Mouse (Mus musculus) embryonic facial prominence, embryonic 10.5 days (tissue): ENCODE measurements around the gene Ktn1. TPM values are rescaled to one million over a fixed set of nuclear protein-coding genes. Genes with fewer than 3 reads are reported as not detected.

Experiments
- DNase-seq: peaks from one replicate; pipeline ENCODE4 v3.0.0-alpha.2; 2017; ENCODE audit warnings: low spot score
- H3K27ac ChIP-seq: fragments of 300-500 bp; sonication (generic); replicated peaks from 2 replicates; pipeline ENCODE4 v1.5.1; 2016; ENCODE audit warnings: mild to moderate bottlenecking
- H3K27me3 ChIP-seq: fragments of 300-500 bp; sonication (generic); replicated peaks from 2 replicates; pipeline ENCODE4 v1.6.1; 2016; ENCODE audit warnings: low read depth, mild to moderate bottlenecking; ENCODE audit not compliant: poor library complexity, severe bottlenecking
- H3K36me3 ChIP-seq: fragments of 300-500 bp; sonication (generic); replicated peaks from 2 replicates; pipeline ENCODE4 v1.6.1; 2016; ENCODE audit warnings: mild to moderate bottlenecking, moderate library complexity
- H3K4me1 ChIP-seq: fragments of 300-500 bp; sonication (generic); 2 replicates; pipeline ENCODE4 v1.6.1; 2016
- H3K4me3 ChIP-seq: fragments of 300-500 bp; sonication (generic); 2 replicates; pipeline ENCODE4 v1.5.1; 2016; ENCODE audit warnings: mild to moderate bottlenecking, moderate library complexity
- H3K9me3 ChIP-seq: fragments of 300-500 bp; sonication (generic); 2 replicates; pipeline ENCODE4 v1.6.1; 2016; ENCODE audit warnings: mild to moderate bottlenecking
- WGBS: fragments of 180-500 bp; shearing (Covaris S2); methylation state at CpG from one replicate; pipeline ENCODE4 v1.1.7; 2016; 5-methylcytosine and 5-hydroxymethylcytosine counted together
- polyA plus RNA-seq: library from polyadenylated mRNA; unstranded; fragments of >200 nt; fragmentation: Nextera tagmentation; extraction: Ambion mirVana; gene quantifications from 2 replicates; pipeline ENCODE4 v1.2.1, GENCODE M21; 2016

The Ktn1 gene
- polyA plus RNA-seq, result 59.5 and 61.2 TPM in 2 replicates

- DNase-seq, result no peak
- H3K36me3 ChIP-seq, result peaks cover 4% of the 10 kb centered on the region
- peak within 1 kb of the TSS; percentile 98 for H3K27ac ChIP-seq
- H3K27me3 ChIP-seq, result peaks cover 7% of the 10 kb centered on the region; the same call in 1 of the 2 replicates
- peaks cover 30% of the 10 kb centered on the region for H3K4me1 ChIP-seq
- peak within 1 kb of the TSS; percentile 86 for H3K4me3 ChIP-seq
- H3K9me3 ChIP-seq, result no peaks in the 10 kb centered on the region
- 54% methylated on average over 5 of the region's 5 CpGs for WGBS
Observed at GRCm38 (mm10) chr14:47648218-47648617, at the start of gene Ktn1. Gene Ktn1 (plus strand): TSS chr14:47648448.

GRCm38 (mm10) chr14:47613254-47613653, 35.0 kb upstream of the Ktn1 start:
- no peaks in the 10 kb centered on the region for H3K9me3 ChIP-seq
- DNase-seq, result no peak
- no peaks in the 10 kb centered on the region for H3K27me3 ChIP-seq
- no peak overlapping the region for H3K4me3 ChIP-seq
- WGBS, result 81% methylated on average over 7 of the region's 7 CpGs
- no peaks in the 10 kb centered on the region for H3K36me3 ChIP-seq
- H3K27ac ChIP-seq, result no peak overlapping the region
- no peaks in the 10 kb centered on the region for H3K4me1 ChIP-seq

- WGBS, result 90% methylated on average over 5 of the region's 5 CpGs
- H3K9me3 ChIP-seq, result no peaks in the 10 kb centered on the region
- no peaks in the 10 kb centered on the region for H3K27me3 ChIP-seq
- no peak overlapping the region for H3K27ac ChIP-seq
- H3K4me3 ChIP-seq, result no peak overlapping the region
- no peak for DNase-seq
- H3K36me3 ChIP-seq, result no peaks in the 10 kb centered on the region
- no peaks in the 10 kb centered on the region for H3K4me1 ChIP-seq
Observed at GRCm38 (mm10) chr14:47618891-47619290, 29.4 kb upstream of the Ktn1 start.

GRCm38 (mm10) chr14:47621901-47622300, 26.3 kb upstream of the Ktn1 start:
- no peak overlapping the region for H3K27ac ChIP-seq
- H3K4me1 ChIP-seq, result no peaks in the 10 kb centered on the region
- DNase-seq, result no peak
- no peaks in the 10 kb centered on the region for H3K9me3 ChIP-seq
- H3K36me3 ChIP-seq, result no peaks in the 10 kb centered on the region
- WGBS, result 86% methylated on average over 5 of the region's 5 CpGs
- H3K27me3 ChIP-seq, result no peaks in the 10 kb centered on the region
- H3K4me3 ChIP-seq, result no peak overlapping the region

GRCm38 (mm10) chr14:47624837-47625236, 23.4 kb upstream of the Ktn1 start:
- no peak for DNase-seq
- H3K27ac ChIP-seq, result no peak overlapping the region
- H3K9me3 ChIP-seq, result no peaks in the 10 kb centered on the region
- H3K27me3 ChIP-seq, result no peaks in the 10 kb centered on the region
- H3K36me3 ChIP-seq, result no peaks in the 10 kb centered on the region
- WGBS, result 78% methylated on average over 3 of the region's 3 CpGs
- no peak overlapping the region for H3K4me3 ChIP-seq
- no peaks in the 10 kb centered on the region for H3K4me1 ChIP-seq

GRCm38 (mm10) chr14:47626143-47626542, 22.1 kb upstream of the Ktn1 start:
- WGBS, result 85% methylated on average over 4 of the region's 4 CpGs
- no peaks in the 10 kb centered on the region for H3K4me1 ChIP-seq

GRCm38 (mm10) chr14:47626812-47627211, 21.4 kb upstream of the Ktn1 start:
- DNase-seq, result no peak
- no peaks in the 10 kb centered on the region for H3K9me3 ChIP-seq
- H3K27ac ChIP-seq, result no peak overlapping the region
- H3K36me3 ChIP-seq, result no peaks in the 10 kb centered on the region
- H3K4me3 ChIP-seq, result no peak overlapping the region
- no peaks in the 10 kb centered on the region for H3K4me1 ChIP-seq
- no peaks in the 10 kb centered on the region for H3K27me3 ChIP-seq
- WGBS, result 78% methylated on average over 2 of the region's 2 CpGs

More at GRCm38 (mm10) chr14:47626143-47626542, 22.1 kb upstream of the Ktn1 start:
- Histone ChIP-seq H3K4me3 (no peak overlapping the region), H3K36me3 (no peaks in the 10 kb centered on the region), H3K9me3 (no peaks in the 10 kb centered on the region), H3K27ac (no peak overlapping the region), H3K27me3 (no peaks in the 10 kb centered on the region)
- DNase-seq, result no peak

GRCm38 (mm10) chr14:47627360-47627759, 20.9 kb upstream of the Ktn1 start:
- no peaks in the 10 kb centered on the region for H3K4me1 ChIP-seq
- no peak for DNase-seq
- H3K4me3 ChIP-seq, result no peak overlapping the region
- H3K27me3 ChIP-seq, result no peaks in the 10 kb centered on the region
- no peaks in the 10 kb centered on the region for H3K9me3 ChIP-seq
- H3K36me3 ChIP-seq, result no peaks in the 10 kb centered on the region
- H3K27ac ChIP-seq, result no peak overlapping the region
- 86% methylated on average over 5 of the region's 5 CpGs for WGBS

- Histone ChIP-seq H3K27me3 (no peaks in the 10 kb centered on the region), H3K4me3 (no peak overlapping the region), H3K36me3 (no peaks in the 10 kb centered on the region), H3K27ac (no peak overlapping the region), H3K4me1 (peaks cover 19% of the 10 kb centered on the region), H3K9me3 (no peaks in the 10 kb centered on the region)
- DNase-seq, result no peak
- 94% methylated on average over 1 of the region's 1 CpGs for WGBS
Observed at GRCm38 (mm10) chr14:47632419-47632818, 15.8 kb upstream of the Ktn1 start.

- Histone ChIP-seq H3K36me3 (no peaks in the 10 kb centered on the region), H3K4me1 (peaks cover 19% of the 10 kb centered on the region), H3K27ac (peak overlapping the region; percentile 37; the same call in 1 of the 2 replicates), H3K9me3 (no peaks in the 10 kb centered on the region), H3K4me3 (no peak overlapping the region), H3K27me3 (no peaks in the 10 kb centered on the region)
- 57% methylated on average over 9 of the region's 9 CpGs for WGBS
- peak; percentile 37 for DNase-seq
Observed at GRCm38 (mm10) chr14:47634410-47634809, 13.8 kb upstream of the Ktn1 start.

GRCm38 (mm10) chr14:47634846-47635245, 13.4 kb upstream of the Ktn1 start:
- peak overlapping the region; percentile 37 for H3K27ac ChIP-seq
- peaks cover 19% of the 10 kb centered on the region for H3K4me1 ChIP-seq
- no peak overlapping the region for H3K4me3 ChIP-seq
- no peaks in the 10 kb centered on the region for H3K36me3 ChIP-seq
- no peak for DNase-seq
- no peaks in the 10 kb centered on the region for H3K9me3 ChIP-seq
- WGBS, result 65% methylated on average over 7 of the region's 7 CpGs
- H3K27me3 ChIP-seq, result no peaks in the 10 kb centered on the region

GRCm38 (mm10) chr14:47638316-47638895, 9.8 kb upstream of the Ktn1 start:
- WGBS, result 67% methylated on average over 4 of the region's 4 CpGs
- DNase-seq, result no peak
- no peak overlapping the region for H3K4me3 ChIP-seq

GRCm38 (mm10) chr14:47645620-47646019, 2.6 kb upstream of the Ktn1 start:
- no peak overlapping the region for H3K4me3 ChIP-seq
- DNase-seq, result no peak
- peaks cover 7% of the 10 kb centered on the region; the same call in 1 of the 2 replicates for H3K27me3 ChIP-seq
- WGBS, result 57% methylated on average over 7 of the region's 7 CpGs
- H3K9me3 ChIP-seq, result no peaks in the 10 kb centered on the region
- H3K36me3 ChIP-seq, result no peaks in the 10 kb centered on the region
- peaks cover 18% of the 10 kb centered on the region for H3K4me1 ChIP-seq
- no peak overlapping the region for H3K27ac ChIP-seq

More at GRCm38 (mm10) chr14:47638316-47638895, 9.8 kb upstream of the Ktn1 start:
- Histone ChIP-seq H3K36me3 (no peaks in the 10 kb centered on the region), H3K27ac (no peak overlapping the region), H3K9me3 (no peaks in the 10 kb centered on the region), H3K4me1 (peaks cover 19% of the 10 kb centered on the region), H3K27me3 (no peaks in the 10 kb centered on the region)
